Mouse (Mus musculus) ES-Bruce4 (cell line): ENCODE results near the gene Spty2d1. TPM values are rescaled to one million over a fixed set of nuclear protein-coding genes. Genes with fewer than 3 reads are reported as not detected.

ENCODE experiments used
- H3K27ac ChIP-seq: 2 replicates; pipeline ENCODE4 v1.5.1; 2012; ENCODE audit warnings: low read length, inconsistent platforms; ENCODE audit not compliant: insufficient read depth
- H3K27me3 ChIP-seq: 2 replicates; pipeline ENCODE4 v1.6.1; 2012; ENCODE audit warnings: mild to moderate bottlenecking, low read length, inconsistent platforms; ENCODE audit not compliant: control insufficient read depth, poor library complexity, insufficient read depth, severe bottlenecking
- H3K36me3 ChIP-seq: 2 replicates; pipeline ENCODE4 v1.6.1; 2012; ENCODE audit warnings: inconsistent platforms, mild to moderate bottlenecking, low read length, moderate library complexity; ENCODE audit not compliant: control insufficient read depth, poor library complexity, insufficient read depth, severe bottlenecking
- H3K4me1 ChIP-seq: one replicate; pipeline ENCODE4 v1.8.1; 2011; ENCODE audit warnings: low read length; ENCODE audit not compliant: control insufficient read depth, insufficient read depth
- H3K4me3 ChIP-seq: 2 replicates; pipeline ENCODE4 v1.5.1; 2011; ENCODE audit warnings: low read depth, mild to moderate bottlenecking, low read length
- H3K9ac ChIP-seq: 2 replicates; pipeline ENCODE4 v1.6.1; 2012; ENCODE audit warnings: low read depth, mild to moderate bottlenecking, inconsistent platforms; ENCODE audit not compliant: poor library complexity, severe bottlenecking
- H3K9me3 ChIP-seq: replicated peaks from 2 replicates; pipeline ENCODE4 v1.6.1; 2012; ENCODE audit warnings: mild to moderate bottlenecking, low read length, inconsistent platforms; ENCODE audit not compliant: control insufficient read depth, poor library complexity, insufficient read depth, severe bottlenecking
- CTCF ChIP-seq: IDR thresholded peaks from one replicate; pipeline ENCODE4 v1.8.1; 2011; ENCODE audit warnings: low read depth, low read length
- EP300 ChIP-seq: IDR thresholded peaks from 2 replicates; pipeline ENCODE4 v1.6.1; 2011; ENCODE audit warnings: low read depth, low read length; ENCODE audit not compliant: insufficient read depth
- POLR2A ChIP-seq: IDR thresholded peaks from one replicate; pipeline ENCODE4 v1.8.1; 2011; ENCODE audit warnings: low read length; ENCODE audit not compliant: insufficient read depth
- polyA plus RNA-seq: library from polyadenylated mRNA; stranded (reverse); fragments of >200 nt; gene quantifications from 2 replicates; pipeline ENCODE4 v1.2.4, GENCODE M21; 2011; ENCODE audit warnings: low read depth; ENCODE audit not compliant: missing spikeins, insufficient read depth, insufficient read length

The Spty2d1 gene
- polyA plus RNA-seq, 1 experiment: 18.0 TPM

- Histone ChIP-seq H3K27me3 (no peaks in the 10 kb centered on the region), H3K4me1 (peaks cover 2% of the 10 kb centered on the region), H3K4me3 (peak within 1 kb of the TSS; percentile 88), H3K9me3 (no peaks in the 10 kb centered on the region), H3K36me3 (peaks cover 17% of the 10 kb centered on the region), H3K9ac (peak within 1 kb of the TSS; percentile 63), H3K27ac (peak within 1 kb of the TSS; percentile 31)
- TF ChIP-seq CTCF (no peak), EP300 (peak; percentile 75; the same call in 1 of the 2 replicates), POLR2A (peak; percentile 64)
Measured at GRCm38 (mm10) chr7:46957831-46958691, 50.1 kb downstream of the Spty2d1 start, which contains the start of gene Uevld. TSS of gene Uevld (minus strand) at chr7:46958527.

Other genes with a start within 250 kb of the Spty2d1 start
- gene Hps5, start 212.3 kb downstream of the Spty2d1 start, polyA plus RNA-seq: 14.8 and 20.3 TPM in 2 replicates
- gene Gtf2h1, start 212.3 kb downstream of the Spty2d1 start, polyA plus RNA-seq: 68.4 and 81.9 TPM in 2 replicates
- 626 and 671 TPM in 2 replicates for gene Ldha, start 166.9 kb downstream of the Spty2d1 start, polyA plus RNA-seq
- gene Ldhc, start 147.2 kb downstream of the Spty2d1 start, polyA plus RNA-seq: 0.57 and 1.3 TPM in 2 replicates
- gene Tsg101, start 88.4 kb downstream of the Spty2d1 start, polyA plus RNA-seq: 198 and 217 TPM in 2 replicates
- 56.6 and 64.5 TPM in 2 replicates for gene Uevld, start 49.9 kb downstream of the Spty2d1 start, polyA plus RNA-seq
- gene Gm9999, start 24.8 kb downstream of the Spty2d1 start, polyA plus RNA-seq: not detected in 2 replicates
- 2.0 and 2.8 TPM in 2 replicates for gene Tmem86a, start 42.2 kb upstream of the Spty2d1 start, polyA plus RNA-seq
- gene Ptpn5, start 125.3 kb upstream of the Spty2d1 start, polyA plus RNA-seq: not detected in 2 replicates
- not detected in 2 replicates for gene Mrgpra6, start 196.5 kb upstream of the Spty2d1 start, polyA plus RNA-seq
- gene Mrgpra9, start 244.4 kb upstream of the Spty2d1 start, polyA plus RNA-seq: not detected in 2 replicates